Mouse (Mus musculus) fibroblast of lung, adult 2 months (primary cell): ENCODE results near the gene Olfr1269.

Experiments used
- DNase-seq: peaks from one replicate; pipeline ENCODE4 v3.0.0-alpha.2; 2011; ENCODE audit warnings: low read depth

Olfr1269 gene

DNA sequence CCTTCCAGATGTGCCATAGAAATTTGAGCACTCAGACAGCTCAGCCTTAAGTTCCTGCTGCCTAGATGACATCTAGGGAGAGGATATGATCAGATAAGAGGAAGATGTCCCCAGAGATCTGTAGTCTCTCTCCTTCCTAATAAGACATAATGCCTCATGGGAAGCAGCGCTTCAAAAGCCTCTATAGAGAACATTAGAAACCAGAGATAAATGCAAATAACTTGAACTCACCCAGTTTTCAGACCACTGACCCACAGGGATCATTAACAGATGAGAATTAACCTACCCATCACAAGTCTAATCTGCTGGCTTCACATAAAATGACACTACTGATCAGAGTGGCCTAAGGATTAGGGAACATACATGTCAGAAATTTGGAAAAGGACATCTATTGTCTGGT is at the start of gene Olfr1269:
Gene Olfr1269, minus strand, starts transcription at position 101 of the 400 bp plus-strand sequence.
- no peak for DNase-seq

DNA sequence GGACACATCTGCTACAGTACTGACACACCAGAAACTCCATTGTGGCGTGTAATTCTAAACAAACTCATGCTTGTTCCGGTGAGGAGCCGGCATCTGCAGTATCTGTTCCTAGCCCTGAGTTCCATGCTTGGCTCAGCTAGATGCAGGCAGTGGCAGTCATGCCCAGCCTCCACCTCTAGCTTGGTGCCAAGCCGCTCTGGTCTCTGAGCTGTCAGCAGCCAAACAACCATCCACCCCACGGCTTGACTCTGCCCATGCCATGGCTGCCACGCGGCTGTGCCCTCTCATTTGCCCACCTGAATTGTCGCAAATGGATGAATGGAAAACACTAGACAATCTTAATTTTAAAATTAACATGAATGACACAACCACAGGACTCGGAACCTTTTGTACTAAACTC is 32.7 kb upstream of the Olfr1269 start:
- no peak for DNase-seq

DNA sequence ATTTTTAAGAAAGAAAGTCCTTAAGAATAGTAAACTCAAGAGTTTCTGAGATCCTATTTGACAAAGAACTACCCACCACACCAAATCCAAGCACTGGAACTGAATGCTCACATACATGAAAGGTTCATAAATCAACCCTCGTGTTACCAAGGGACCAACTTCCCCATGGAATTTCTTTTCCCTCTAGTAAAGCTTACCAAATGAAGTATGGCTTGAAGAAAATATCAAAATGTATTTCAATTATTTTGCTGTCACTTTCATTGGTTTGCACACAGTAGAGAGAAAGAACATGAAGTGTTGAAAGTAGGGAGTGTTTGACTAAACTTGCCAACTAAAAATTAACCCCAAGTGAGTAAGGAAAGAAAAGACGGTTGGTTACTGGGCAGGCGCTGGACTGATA is 31.8 kb upstream of the Olfr1269 start, which contains the start of gene Olfr1270:
Gene Olfr1270, minus strand, starts transcription at position 101 of the 400 bp plus-strand sequence.
- no peak for DNase-seq

DNA sequence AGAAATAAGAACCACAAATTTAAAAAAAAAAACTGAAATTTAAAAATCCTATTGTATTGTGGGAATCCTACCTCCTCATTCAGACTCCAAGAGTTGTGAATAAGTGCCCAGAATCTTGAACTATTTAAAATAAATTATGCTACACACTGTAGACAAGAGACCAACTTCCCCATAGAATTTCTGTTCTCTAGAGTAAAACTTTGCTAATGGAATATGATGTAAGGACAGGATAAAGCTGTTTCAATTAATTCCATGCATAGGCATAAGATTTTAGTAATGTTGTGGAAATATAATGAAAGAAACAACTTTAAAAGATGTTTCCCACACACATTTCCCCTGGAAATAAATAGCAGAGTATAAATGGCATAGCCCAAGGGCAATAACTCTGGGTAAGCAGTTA is 21.0 kb upstream of the Olfr1269 start, which contains the start of gene Olfr32:
Gene Olfr32, minus strand, starts transcription at position 101 of the 400 bp plus-strand sequence.
- DNase-seq, result no peak

DNA sequence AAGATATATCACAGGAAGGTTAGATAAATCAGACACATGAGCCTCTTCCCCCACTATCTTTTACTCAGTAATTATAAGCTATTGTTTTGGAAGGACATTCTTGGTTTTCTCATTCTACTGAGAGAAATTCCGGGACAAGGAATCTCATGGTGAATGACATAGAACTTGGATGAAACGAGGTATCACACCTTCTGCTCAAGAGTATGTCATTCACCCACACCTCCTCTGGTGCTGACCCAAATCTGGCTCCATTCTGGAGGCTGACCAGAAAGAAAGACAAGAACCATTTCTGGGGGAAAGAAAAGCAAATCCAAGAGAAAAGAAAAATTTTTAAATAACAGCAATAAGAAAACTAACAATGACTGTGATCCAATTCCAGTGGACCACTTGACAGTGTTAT is 51.1 kb downstream of the Olfr1269 start:
- DNase-seq, result no peak
